Mouse (Mus musculus): ENCODE measurements around the gene Hfm1.

Gene Hfm1

DNA sequence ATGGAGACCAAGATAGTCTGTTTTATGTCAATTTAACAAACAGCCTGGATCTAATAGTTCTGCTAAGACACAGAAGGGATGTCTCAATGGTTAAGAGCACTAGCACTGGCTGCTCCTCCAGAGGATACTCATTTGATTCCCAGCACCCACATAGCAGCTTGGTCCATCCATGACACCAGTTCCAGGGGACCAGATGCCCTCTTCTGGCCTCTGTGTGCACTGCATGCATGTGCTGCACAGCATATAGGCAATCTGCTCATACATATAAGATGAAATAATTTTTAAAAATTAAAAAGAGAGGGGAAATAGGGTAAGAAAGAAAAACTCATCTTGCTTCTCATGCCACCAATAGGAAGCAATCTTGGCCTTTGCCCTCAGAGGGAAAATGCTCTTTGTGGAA lies 79.1 kb downstream of the Hfm1 start:
- DNase-seq (ENCODE audit: inconsistent age in 2 of 2, low spot score in 1 of 2) = no peak

DNA sequence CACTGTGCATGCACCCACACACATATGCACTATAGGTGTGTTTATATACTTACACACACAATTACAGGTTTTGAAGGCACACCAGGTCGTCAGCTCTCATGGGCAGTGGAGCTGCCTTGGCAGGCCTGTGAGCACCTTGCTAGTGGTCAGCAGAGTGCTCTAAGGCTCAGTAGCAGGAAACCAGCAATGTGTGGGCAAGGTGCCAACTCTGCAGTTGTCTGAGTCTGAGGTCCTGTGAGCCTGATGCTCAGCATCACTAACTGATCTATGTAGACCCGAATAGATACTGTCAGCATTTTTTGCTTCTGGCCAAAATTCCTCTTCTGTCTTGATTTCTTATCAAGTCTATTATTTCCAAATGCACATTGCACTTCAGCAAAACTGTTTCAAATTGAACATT lies 82.2 kb downstream of the Hfm1 start:
- DNase-seq (ENCODE audit: inconsistent age in 2 of 2, low spot score in 1 of 2) = no peak

DNA sequence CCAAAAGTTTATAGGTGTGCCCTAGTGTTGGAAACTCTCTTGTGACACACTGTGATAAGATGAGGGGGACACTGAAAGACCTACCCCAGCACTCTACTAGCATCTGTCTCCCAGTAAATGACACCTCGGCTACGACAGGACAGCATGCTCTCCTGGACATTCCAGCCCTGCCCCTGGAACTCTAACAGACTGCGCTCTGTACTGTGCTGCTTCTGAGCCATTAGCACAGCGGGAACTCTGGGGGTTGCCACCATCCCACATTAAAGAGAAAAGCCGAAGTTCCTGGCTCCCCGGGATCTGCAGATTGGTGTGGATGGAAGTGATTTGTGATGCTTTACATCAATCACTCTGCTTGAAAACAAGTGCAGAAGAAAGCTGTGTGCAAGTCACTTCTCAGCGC lies 93.1 kb downstream of the Hfm1 start:
- DNase-seq (ENCODE audit: inconsistent age in 2 of 2, low spot score in 1 of 2) = no peak

DNA sequence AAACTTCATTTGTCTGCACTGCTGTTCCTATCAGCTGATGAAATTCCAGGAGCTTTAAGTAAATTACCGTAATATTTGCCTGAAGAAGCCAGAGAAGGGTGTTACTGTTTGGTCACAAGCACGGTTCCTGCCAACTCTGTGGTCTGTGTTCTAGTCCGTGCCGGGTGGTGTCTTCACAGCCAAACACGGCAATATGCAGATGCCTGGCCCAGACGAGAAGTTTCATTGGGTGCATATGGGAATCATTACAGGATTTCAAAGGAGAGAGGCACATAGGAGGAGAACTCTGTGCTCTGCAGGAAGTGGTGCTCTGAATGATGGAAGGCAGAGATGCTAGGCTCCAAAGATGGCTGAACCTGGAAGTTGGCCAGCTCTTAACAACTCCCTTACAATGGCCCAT lies 94.7 kb downstream of the Hfm1 start:
- DNase-seq (ENCODE audit: inconsistent age in 2 of 2, low spot score in 1 of 2) = no peak

DNA sequence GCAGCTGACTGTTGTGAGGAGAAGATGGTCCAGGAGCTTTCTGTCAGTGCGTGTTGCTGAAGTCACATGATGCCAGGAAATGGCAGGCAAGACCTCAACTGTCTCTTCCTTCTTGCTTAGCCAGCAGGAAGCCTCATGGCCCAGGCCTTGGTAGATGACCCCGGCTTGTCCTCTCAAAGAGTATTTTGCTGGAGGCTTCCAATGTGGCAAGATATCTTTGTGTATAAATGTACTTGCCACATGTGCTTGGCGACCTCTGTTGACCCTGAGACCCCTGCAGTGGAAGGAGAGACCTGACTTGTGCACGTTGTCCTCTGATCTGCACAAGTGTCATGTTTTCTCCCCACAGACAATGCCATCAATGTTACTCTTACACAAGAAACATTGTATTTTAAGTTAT lies 95.3 kb downstream of the Hfm1 start:
- DNase-seq (ENCODE audit: inconsistent age in 2 of 2, low spot score in 1 of 2) = no peak

DNA sequence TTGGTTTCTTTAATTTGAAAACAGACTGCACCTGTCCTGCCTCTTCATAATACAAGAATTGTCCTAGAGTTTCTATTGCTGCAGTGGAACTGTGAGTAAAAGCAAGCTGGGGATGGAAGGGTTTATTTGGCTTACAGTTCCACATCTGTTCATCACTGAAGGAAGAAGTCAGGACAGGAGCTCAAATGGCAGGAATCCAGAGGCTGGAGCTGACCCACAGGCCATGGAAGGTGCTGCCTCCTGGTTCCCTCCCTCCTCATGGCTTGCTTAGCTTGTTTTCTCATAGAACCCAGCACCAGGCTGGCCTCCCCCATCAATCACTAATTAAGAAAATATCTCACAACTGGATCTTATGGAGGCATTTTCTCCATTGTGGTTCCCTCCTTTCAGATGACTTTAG lies 99.4 kb downstream of the Hfm1 start:
- DNase-seq (ENCODE audit: inconsistent age in 2 of 2, low spot score in 1 of 2) = no peak

DNA sequence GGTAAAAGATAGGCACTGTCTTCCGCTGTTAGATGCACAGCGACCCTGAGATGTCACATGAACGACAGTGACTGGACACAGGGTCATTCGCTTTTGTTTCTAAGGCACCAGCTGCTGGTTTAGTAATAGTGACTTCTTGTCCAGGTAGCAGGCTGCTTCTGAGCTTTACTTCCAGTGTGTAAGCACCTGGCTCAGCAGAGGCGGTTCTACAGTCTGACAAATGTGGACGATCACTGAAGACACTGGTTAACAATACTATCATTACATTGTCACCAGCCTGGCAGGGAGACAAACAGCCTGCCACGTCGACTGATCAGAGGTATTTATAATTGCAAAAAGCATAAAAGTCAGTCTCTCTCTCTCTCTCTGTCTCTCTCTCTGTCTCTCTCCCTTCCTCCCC lies 100.1 kb downstream of the Hfm1 start:
- DNase-seq (ENCODE audit: inconsistent age in 2 of 2, low spot score in 1 of 2) = peak in 1 of 2 experiments; percentile 36

DNA sequence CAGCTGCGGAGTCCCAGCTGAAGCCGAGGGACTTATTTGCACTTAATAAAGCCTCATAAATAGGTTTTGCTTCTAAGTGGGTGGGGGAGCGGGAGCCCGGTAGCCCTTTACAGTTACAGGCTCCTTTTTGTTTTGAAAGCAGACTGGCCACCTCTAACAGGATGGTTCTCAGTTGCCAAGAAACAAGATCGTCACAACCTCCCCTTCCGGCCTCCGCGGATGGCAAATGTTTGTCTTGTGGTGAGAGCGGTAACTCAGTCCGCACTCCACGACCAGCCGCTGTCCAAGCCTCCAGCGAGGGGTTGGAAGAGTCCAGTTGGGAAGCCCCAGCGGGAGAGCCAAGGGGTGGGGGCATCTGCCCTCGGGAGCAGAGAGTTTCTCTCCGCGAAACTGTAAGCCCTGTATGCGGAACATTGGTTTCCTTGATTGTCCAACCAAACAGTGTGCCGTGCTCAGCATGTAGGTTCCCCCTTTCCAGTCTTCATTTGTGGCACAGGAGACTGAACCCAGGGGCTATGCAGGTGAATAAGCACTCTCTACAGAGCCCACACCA lies 100.7 kb downstream of the Hfm1 start:
- peak; percentile 31 to 68 for DNase-seq (ENCODE audit: inconsistent age in 2 of 2, low spot score in 1 of 2)

DNA sequence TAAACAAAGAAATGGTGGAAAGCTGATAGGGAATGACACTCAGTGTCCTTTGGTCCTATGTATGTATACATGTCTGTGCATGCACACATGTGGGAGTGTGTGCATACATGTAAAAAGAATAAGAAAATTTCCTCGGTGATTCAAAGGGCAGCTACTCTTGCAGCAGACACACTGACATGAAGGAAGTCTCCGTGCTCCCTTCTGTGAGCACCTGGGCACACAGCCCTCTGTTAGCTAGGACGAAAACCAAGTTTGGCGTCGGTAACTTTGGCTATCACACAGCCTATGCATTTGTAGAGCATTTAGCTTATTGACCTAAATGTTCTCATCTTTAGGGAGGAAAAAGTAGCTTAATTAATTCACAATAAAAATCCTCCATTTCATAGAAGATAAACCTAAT lies 101.4 kb downstream of the Hfm1 start:
- DNase-seq (ENCODE audit: inconsistent age in 2 of 2, low spot score in 1 of 2) = no peak

DNA sequence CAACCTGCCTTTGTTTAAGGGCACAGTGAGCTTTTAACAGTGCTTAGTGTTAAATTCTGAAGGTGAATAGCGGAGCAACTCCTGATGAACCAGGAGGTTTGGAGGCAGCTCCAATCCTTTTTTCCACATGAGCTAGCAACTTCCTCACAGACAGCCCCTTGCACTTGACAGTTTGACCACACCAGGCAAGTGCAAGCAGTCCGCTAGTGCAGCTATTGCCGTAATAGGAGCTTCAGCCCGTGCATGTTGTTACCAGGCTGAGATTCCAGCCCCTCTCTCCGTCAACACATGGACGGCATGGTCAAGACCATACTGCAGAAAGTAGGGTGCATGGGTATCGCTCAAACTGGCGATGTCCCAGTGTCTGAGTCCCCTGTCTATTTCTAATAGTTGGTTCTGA lies 106.5 kb downstream of the Hfm1 start:
- DNase-seq (ENCODE audit: inconsistent age in 2 of 2, low spot score in 1 of 2) = no peak

DNA sequence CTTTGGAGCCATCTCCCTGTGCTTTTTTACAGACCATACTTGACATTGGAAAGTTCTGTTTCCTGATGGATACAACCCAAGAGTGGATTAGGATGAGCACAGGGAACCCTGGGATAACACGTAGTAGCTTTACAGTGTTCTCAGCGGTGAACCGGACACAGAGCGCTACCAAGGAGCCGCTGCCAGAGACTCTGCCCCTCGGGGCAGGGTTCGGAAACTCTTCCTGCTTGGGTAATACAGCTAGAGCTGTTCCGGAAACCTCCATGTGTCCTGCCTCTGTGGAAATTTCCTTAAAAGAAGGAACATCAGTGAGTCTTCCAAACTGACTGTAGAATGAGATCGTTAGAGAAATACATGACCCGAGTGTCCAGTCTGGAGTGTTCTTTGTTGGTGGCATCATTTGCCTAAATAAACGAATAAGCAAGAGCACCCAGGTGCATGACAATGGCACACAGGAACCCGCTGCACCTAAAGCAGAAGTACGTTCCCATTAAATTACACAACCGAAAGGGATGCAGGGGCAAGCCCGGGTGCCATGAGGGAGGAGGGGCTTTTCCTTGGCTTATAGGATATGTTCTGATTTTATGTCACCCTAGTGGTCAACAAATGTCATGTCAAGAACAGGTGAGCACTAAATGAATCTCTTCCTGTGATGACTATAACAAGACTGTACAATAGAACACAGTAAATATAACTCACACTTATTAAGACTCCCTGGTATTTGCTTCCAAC lies 110.0 kb downstream of the Hfm1 start:
- no peak for DNase-seq (ENCODE audit: inconsistent age in 2 of 2, low spot score in 1 of 2)

DNA sequence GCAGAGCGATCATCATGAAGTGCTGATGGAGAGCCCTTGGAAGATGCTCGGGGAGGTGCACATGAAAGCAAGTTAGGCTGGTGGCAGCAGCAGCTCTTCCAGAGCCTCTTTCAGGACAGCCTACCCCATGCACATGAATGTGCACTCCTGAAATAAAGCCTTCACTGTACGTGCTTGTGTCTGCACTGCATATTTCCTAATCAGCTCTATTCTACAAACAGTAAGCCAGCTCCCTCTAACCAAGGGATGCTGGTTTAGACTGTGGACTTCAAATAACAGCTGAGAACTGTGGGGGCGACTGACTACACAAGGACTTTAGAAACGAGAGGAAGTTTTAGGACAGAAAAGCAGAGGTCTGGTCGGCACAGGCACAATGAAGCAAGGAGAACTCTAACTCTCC lies 111.5 kb downstream of the Hfm1 start:
- DNase-seq (ENCODE audit: inconsistent age in 2 of 2, low spot score in 1 of 2) = no peak

DNA sequence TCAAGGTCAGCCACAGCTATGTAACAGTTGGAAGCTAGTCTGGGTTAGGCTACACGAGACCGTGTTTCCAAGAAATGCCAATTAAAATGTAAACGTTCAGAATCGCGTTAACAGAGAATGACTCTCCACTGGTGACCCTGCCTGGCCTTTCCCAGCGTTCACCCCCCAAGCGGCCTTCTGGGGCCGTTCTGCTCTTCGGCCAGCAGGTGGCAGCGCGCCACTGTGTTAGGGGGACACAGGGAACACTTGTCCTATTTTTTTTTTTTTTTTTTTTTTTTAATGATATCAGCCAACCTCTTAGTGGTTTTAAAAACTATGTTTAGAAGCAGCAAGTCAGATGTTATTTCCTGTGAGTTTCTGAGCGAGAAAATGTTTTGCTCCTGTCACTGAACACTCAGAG lies 123.0 kb downstream of the Hfm1 start:
- peak; percentile 64 to 88 for DNase-seq (ENCODE audit: inconsistent age in 2 of 2, low spot score in 1 of 2)

DNA sequence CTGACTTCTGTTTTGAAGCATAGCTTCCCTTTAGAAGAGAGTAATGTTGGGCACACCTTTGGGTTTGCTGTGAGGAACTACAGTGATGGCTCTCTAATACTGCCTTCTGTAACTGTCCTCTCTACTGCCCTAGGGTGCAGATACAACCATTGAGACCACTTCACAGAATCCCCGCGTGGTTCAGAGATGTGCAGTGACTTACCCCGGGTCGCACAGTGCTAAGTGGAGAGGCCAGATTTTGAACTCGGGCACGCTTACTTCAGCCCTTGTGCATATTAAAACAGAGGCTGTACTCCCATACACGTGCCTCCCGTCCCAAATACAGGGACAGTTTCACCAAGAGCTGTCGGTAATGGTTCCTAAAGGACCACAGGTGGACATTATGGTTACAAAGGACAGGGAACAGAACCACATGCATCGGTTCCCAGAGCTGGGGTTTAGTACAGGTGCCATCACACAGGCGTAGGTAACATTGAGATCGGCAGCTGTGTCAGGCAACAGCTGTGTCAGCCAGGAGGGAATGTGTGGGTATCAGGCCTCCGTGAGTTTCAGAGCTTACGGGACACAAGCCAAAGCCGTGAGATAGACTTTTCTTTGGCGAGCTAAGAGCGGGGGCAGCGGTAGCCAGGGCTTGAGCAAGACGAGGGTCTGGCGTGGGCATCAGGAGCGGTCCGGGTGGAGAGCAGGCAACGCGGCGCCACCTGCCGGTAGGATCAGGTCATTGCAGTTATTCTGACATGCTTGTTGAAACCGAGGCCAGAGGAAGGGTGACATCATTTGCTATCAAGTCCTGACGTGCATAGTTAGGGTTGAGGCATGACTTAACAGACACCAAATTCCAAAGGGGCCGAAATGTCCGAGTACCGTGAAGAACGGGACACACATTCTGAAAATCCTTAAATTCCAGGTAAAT lies 124.0 kb downstream of the Hfm1 start:
- peak; percentile 85 to 95 for DNase-seq (ENCODE audit: inconsistent age in 2 of 2, low spot score in 1 of 2)

DNA sequence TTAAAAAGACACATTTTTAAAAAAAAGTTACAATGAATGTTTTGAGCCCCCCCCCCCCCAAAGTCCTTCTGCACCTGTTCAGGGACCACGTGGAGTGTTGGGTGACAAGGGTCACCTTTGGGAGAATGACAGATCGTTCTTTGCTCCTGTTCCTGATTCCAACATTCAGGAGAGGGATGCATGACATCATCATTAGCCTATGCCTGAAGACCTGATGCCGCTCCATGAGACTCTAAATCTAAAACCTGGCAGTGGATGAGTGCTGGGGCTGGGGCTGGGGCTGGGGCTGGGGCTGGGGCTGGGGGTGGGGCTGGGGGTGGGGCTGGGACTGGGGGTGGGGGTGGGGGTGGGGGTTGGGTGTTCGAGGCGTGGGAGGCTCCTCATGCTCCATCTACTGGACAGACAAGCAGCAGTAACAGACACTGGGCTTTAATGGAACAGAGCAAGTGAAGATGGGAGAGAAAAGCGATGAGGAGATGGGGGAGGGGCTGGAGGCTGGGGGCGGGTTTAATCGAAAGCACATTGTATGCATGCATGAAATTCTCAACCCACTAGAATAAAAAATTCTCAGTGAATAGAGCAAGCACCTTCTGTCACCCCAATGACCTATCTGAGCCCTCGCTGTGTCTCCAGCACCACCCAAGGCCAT lies 124.8 kb downstream of the Hfm1 start:
- DNase-seq (ENCODE audit: inconsistent age in 2 of 2, low spot score in 1 of 2) = no peak

DNA sequence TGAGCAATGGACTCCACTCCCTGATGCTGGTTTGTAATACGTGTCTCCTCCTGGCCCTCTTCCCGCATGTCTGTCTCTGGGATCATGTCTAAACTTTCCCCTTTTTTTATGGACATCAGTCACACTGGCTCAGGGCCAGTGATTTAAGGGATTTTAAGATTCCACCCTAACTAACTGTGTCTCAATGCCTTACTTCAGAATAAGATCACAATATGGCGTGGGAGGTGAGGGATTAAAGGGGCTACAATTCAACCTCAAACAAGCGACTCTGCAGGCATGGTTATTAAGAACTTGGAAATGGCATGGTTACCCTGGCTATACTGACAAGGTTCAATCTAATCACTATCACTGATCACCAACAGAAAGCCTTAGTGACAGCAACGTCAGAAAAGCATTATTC lies 128.2 kb downstream of the Hfm1 start:
- DNase-seq (ENCODE audit: inconsistent age in 2 of 2, low spot score in 1 of 2) = no peak

DNA sequence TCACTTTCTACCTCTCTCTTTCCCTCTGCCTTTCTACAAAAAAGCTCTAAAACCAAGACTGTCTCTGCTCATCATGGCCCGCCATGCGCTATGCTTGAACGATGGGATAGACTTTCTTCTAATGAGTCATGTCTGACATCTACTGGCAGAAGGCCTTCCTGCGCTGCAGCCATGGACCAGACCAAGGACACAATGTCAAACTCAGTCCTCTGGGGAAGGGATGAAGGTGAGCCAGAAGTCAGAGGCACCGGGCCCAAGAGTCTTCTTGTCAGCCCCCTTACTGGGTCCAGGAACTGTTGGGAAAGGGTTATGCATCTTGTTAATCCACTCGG lies 134.9 kb downstream of the Hfm1 start:
- peak; percentile 13 to 68 for DNase-seq (ENCODE audit: inconsistent age in 2 of 2, low spot score in 1 of 2)

DNA sequence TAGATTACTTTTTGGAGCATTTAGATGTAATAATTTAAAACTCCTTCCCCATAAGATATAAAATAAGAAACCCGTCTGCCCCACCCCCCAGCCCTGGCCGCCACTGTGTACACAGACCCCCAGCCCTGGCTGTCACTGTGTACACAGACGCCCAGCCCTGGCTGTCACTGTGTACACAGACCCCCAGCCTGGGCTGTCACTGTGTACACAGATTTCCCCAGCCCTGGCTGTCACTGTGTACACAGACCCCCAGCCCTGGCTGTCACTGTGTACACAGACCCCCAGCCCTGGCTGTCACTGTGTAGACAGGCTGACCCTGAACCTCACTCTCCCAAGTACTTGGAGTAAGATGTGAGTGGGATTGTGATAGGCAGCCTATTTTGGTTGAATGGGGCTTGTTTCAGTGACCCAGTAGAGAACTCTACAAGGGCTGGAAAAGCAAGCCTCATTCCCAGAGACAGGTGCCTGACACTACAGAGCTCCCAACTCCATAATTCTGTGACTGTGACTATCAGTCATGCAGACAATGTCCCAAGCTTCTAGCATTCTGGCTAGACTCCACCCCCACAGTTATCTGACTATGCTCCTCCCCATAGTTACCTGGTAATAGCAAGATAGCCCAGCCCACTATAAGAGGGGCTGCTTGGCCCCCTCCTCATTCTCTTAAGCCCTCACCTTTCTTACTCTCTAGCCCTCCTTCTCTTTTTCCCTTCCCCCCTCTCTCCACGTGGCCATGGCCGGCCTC lies 135.5 kb downstream of the Hfm1 start:
- no peak for DNase-seq (ENCODE audit: inconsistent age in 2 of 2, low spot score in 1 of 2)

Data from adrenal gland, adult (tissue).